Mouse (Mus musculus) ES-E14 (cell line): ENCODE results near the gene Cdk17. TPM values are rescaled to one million over a fixed set of nuclear protein-coding genes. Genes with fewer than 3 reads are reported as not detected.
A peak's percentile ranks its signal among the peaks of the same experiment; 100 is the strongest.

Experiments
- DNase-seq: peaks from one replicate; pipeline ENCODE4 v3.0.0-alpha.2; 2013; ENCODE audit warnings: low read depth, low spot score
- H3K27ac ChIP-seq: 2 replicates; pipeline ENCODE4 v1.5.1; 2012; ENCODE audit warnings: low read depth, mild to moderate bottlenecking, low read length, moderate library complexity, mixed read lengths; ENCODE audit not compliant: poor library complexity, insufficient read depth, severe bottlenecking
- H3K36me3 ChIP-seq: 2 replicates; pipeline ENCODE4 v1.6.1; 2012; ENCODE audit warnings: mild to moderate bottlenecking, low read length, moderate library complexity, mixed read lengths; ENCODE audit not compliant: control insufficient read depth, poor library complexity, insufficient read depth, severe bottlenecking
- H3K4me1 ChIP-seq, 2 experiments: fragments of 150-350 bp in 1 of 2; sonication (generic) in 1 of 2; 2 replicates each; pipeline ENCODE4 v1.6.1; 2012; ENCODE audit warnings: low read length in 2 of 2, mild to moderate bottlenecking in 1 of 2, mixed read lengths in 1 of 2; ENCODE audit not compliant: control insufficient read depth in 2 of 2, insufficient read depth in 2 of 2, poor library complexity in 1 of 2
- H3K4me3 ChIP-seq, 2 experiments: fragments of 150-350 bp in 1 of 2; sonication (generic) in 1 of 2; 2 replicates each; pipeline ENCODE4 v1.5.1; 2012; ENCODE audit warnings: low read length in 2 of 2, low read depth in 1 of 2, mild to moderate bottlenecking in 1 of 2, mixed read lengths in 1 of 2; ENCODE audit not compliant: insufficient read depth in 1 of 2, poor library complexity in 1 of 2, severe bottlenecking in 1 of 2
- H3K9ac ChIP-seq: 2 replicates; pipeline ENCODE4 v1.6.1; 2012; ENCODE audit warnings: low read depth, mild to moderate bottlenecking, low read length, mixed read lengths; ENCODE audit not compliant: poor library complexity, insufficient read depth, severe bottlenecking
- H3K9me3 ChIP-seq: fragments of 150-350 bp; sonication (generic); 2 replicates; pipeline ENCODE4 v1.6.1; 2012; ENCODE audit warnings: low read depth, mild to moderate bottlenecking, low read length; ENCODE audit not compliant: control insufficient read depth, insufficient read depth
- CHD2 ChIP-seq: IDR thresholded peaks from 2 replicates; pipeline ENCODE4 v1.6.1; 2014; ENCODE audit warnings: mild to moderate bottlenecking, low read depth, low read length, inconsistent platforms
- HCFC1 ChIP-seq: IDR thresholded peaks from 2 replicates; pipeline ENCODE4 v1.6.1; 2012; ENCODE audit warnings: low read length, inconsistent platforms, borderline replicate concordance; ENCODE audit not compliant: insufficient read depth
- MAFK ChIP-seq: IDR thresholded peaks from 2 replicates; pipeline ENCODE4 v1.6.1; 2014; ENCODE audit warnings: mild to moderate bottlenecking, low read depth, low read length, inconsistent platforms; ENCODE audit not compliant: insufficient read depth
- ZC3H11A ChIP-seq: IDR thresholded peaks from 2 replicates; pipeline ENCODE4 v1.6.1; 2012; ENCODE audit warnings: low read depth, mild to moderate bottlenecking, inconsistent platforms, low read length, borderline replicate concordance
- ZNF384 ChIP-seq: IDR thresholded peaks from 2 replicates; pipeline ENCODE4 v1.6.1; 2012; ENCODE audit warnings: low read depth, low read length, inconsistent platforms
- in situ Hi-C, 2 experiments: fragments of 600-800 bp; cut with MboI; formaldehyde crosslinking; loops; one replicate each; pipeline ENCODE4 v1.15.1; 2025; ENCODE audit warnings: low sequenced_read_pairs in 2 of 2, inconsistent platforms in 1 of 2; ENCODE audit not compliant: unreplicated experiment in 2 of 2
- total RNA-seq: library from RNA; depleted of rRNA; stranded (reverse); fragments of 300-350 nt; gene quantifications from 2 replicates; pipeline ENCODE4 v1.2.3, GENCODE M21; 2012

Cdk17 gene
- total RNA-seq, 1 experiment: 28.0 TPM

- peak overlapping the region; percentile 64 to 83 for H3K4me3 ChIP-seq
- no peak overlapping the region for H3K27ac ChIP-seq
- TF ChIP-seq ZNF384: no peak
- no peak for TF ChIP-seq MAFK
- no peak for TF ChIP-seq CHD2
- no peak for TF ChIP-seq HCFC1
- no peak for TF ChIP-seq ZC3H11A
- peak overlapping the region; percentile 78 for H3K9ac ChIP-seq
- in situ Hi-C loops: no loop called here
- no peaks in the 10 kb centered on the region for H3K36me3 ChIP-seq
- no peak for DNase-seq
- H3K4me1 ChIP-seq: peaks cover 2 to 10% of the 10 kb centered on the region in 2 experiments; a peak in 3 of 4 replicates
- no peaks in the 10 kb centered on the region for H3K9me3 ChIP-seq
Observed at GRCm38 (mm10) chr10:93159651-93160496, 801 bp upstream of the Cdk17 start.

DNA sequence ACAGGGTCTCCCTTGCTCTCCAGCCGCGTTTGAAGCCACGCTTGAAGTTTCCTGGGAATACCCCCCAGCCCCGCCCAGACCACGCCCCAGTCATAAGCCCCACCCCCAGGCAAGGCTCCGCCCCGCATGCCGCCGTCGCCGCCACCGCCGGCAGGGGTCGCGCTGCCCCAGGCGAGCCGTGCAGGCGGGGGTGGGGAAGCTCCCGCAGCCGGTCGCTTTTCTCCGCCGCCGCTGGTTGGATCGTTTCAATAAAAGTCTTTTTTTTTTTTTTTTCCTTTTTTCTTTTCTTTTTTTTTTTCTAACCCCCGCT, 223 bp upstream of the Cdk17 start:
- peak overlapping the region; percentile 83 for H3K27ac ChIP-seq

DNA sequence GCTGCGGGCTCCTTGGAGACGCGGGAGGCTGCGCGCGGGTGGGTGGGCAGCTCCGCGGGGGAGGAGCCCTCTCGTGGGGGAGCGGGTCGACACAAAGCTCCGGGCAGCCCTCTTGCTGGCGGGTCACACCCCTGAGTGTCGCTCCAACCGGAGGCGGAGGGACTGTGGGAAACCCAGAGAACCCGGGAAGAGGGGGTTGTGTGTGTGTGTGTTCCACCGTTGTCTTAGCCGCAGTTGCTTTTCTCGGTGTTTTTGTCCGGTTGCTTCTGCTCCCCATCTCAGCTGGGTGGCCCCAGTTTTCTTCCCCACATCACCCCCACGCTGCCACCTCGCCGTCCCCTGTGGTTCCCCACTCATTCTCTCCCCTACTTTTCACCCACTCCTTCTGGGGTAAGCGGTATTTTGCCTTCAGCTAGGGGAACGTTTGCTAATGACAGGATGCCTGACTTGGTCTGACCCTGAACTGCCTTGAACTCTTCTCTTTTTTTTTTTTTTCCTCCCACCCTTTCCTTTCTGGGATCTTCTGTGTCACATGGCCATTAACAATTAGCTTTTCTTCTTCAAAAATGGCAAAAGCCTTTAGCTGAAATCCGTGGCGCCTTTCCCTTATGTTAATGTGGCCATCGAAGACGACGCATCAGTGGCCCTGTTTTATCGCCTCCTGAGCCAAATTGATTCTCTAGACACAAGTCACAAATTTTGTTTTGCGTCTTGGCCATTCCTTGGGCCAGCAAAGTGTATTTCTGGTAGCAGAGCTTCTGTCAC, 1.0 kb downstream of the Cdk17 start:
- Histone ChIP-seq H3K9ac (peak overlapping the region; percentile 92), H3K27ac (peak overlapping the region; percentile 39; the same call in 1 of the 2 replicates), H3K9me3 (no peaks in the 10 kb centered on the region), H3K4me1 (peaks cover 2 to 16% of the 10 kb centered on the region in 2 experiments), H3K36me3 (no peaks in the 10 kb centered on the region), H3K4me3 (peak overlapping the region; percentile 83 to 96)
- no peak for DNase-seq
- in situ Hi-C loops: no loop called here
- TF ChIP-seq MAFK (no peak), CHD2 (no peak), ZNF384 (peak; percentile 74), HCFC1 (no peak), ZC3H11A (no peak)

More for the DNA sequence above, 223 bp upstream of the Cdk17 start:
- Histone ChIP-seq H3K36me3 (no peaks in the 10 kb centered on the region), H3K9ac (peak overlapping the region; percentile 92), H3K4me1 (peaks cover 2 to 14% of the 10 kb centered on the region in 2 experiments), H3K9me3 (no peaks in the 10 kb centered on the region), H3K4me3 (peak overlapping the region; percentile 83 to 96)
- TF ChIP-seq ZNF384: peak; percentile 92
- no peak for TF ChIP-seq CHD2
- peak; percentile 41; the same call in 1 of the 2 replicates for TF ChIP-seq HCFC1
- TF ChIP-seq MAFK: no peak
- TF ChIP-seq ZC3H11A: no peak
- in situ Hi-C loops: no loop called here
- peak; percentile 51 for DNase-seq

DNA sequence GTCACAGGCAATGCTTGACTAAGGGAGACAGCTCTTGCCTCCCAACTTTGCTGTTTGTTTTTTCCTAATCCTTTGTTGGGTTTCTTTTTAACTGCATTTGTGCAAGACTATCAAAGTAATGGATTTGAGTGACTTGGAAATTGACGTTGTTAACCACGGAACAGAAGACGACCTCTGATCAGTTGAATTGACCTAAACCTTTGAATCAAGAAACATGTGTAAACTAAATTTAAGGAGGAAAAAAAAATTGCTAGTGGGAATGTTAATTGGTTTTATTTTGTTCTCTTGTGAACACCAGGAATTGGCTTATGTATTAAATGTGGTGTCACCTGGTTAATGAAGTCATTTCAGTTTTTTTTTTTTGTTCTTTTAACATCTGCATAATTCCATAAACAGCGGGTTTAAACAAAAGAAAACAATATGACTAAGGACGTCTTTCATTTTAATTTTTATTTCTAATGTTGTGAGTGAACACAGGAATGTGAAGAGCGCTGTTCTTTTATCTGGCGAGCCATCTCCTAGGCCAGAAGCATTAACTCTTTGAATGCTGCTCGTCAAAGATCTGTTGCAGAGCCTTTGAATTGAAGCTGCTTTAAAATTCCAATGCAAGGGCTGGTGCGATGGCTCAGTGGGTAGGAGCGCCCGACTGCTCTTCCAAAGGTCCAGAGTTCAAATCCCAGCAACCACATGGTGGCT, 1.7 kb downstream of the Cdk17 start:
- in situ Hi-C loops: no loop called here
- peaks cover 2 to 18% of the 10 kb centered on the region in 2 experiments for H3K4me1 ChIP-seq
- peak overlapping the region; percentile 83 to 96 for H3K4me3 ChIP-seq
- no peaks in the 10 kb centered on the region for H3K9me3 ChIP-seq
- no peaks in the 10 kb centered on the region for H3K36me3 ChIP-seq
- TF ChIP-seq HCFC1: no peak
- TF ChIP-seq MAFK: no peak
- TF ChIP-seq ZC3H11A: no peak
- no peak for TF ChIP-seq ZNF384
- TF ChIP-seq CHD2: no peak
- DNase-seq: no peak
- no peak overlapping the region for H3K27ac ChIP-seq
- H3K9ac ChIP-seq: peak overlapping the region; percentile 43; the same call in 1 of the 2 replicates
